Mouse (Mus musculus) midbrain, postnatal 0 days (tissue): ENCODE measurements around the gene St3gal5. TPM values are rescaled to one million over a fixed set of nuclear protein-coding genes. Genes with fewer than 3 reads are reported as not detected.

Experiments used
- ATAC-seq: fragments of 200-750 bp; cut with Nextera tagmentation; 2 replicates; pipeline ENCODE4 v1.8.0; 2017; ENCODE audit warnings: moderate number of reproducible peaks, mild to moderate bottlenecking, moderate TSS enrichment, moderate library complexity; ENCODE audit not compliant: low FRiP score
- DNase-seq: peaks from one replicate; pipeline ENCODE4 v3.0.0-alpha.2; 2015; ENCODE audit warnings: low spot score
- H3K27ac ChIP-seq: fragments of 300-500 bp; sonication (generic); 2 replicates; pipeline ENCODE4 v1.5.1; 2014; ENCODE audit warnings: low read depth, mild to moderate bottlenecking, low read length, mixed read lengths
- H3K27me3 ChIP-seq: fragments of 300-500 bp; sonication (generic); 2 replicates; pipeline ENCODE4 v1.6.1; 2014; ENCODE audit warnings: low read length, control low read depth, mixed read lengths; ENCODE audit not compliant: insufficient read depth
- H3K36me3 ChIP-seq: fragments of 300-500 bp; sonication (generic); 2 replicates; pipeline ENCODE4 v1.6.1; 2014; ENCODE audit warnings: low read length, control low read depth, mixed read lengths; ENCODE audit not compliant: insufficient read depth
- H3K4me1 ChIP-seq: fragments of 300-500 bp; sonication (generic); 2 replicates; pipeline ENCODE4 v1.6.1; 2014; ENCODE audit warnings: mild to moderate bottlenecking, control low read depth, antibody characterized with exemption, low read length, mixed read lengths; ENCODE audit not compliant: insufficient read depth
- H3K4me2 ChIP-seq: fragments of 300-500 bp; sonication (generic); 2 replicates; pipeline ENCODE4 v1.6.1; 2014; ENCODE audit warnings: low read depth, mild to moderate bottlenecking, low read length, mixed read lengths; ENCODE audit not compliant: poor library complexity, severe bottlenecking
- H3K4me3 ChIP-seq: fragments of 300-500 bp; sonication (generic); 2 replicates; pipeline ENCODE4 v1.5.1; 2014; ENCODE audit warnings: low read depth, mild to moderate bottlenecking, low read length, moderate library complexity
- H3K9ac ChIP-seq: fragments of 300-500 bp; sonication (generic); replicated peaks from 2 replicates; pipeline ENCODE4 v1.6.1; 2014; ENCODE audit warnings: mild to moderate bottlenecking, low read length, moderate library complexity, mixed read lengths; ENCODE audit not compliant: poor library complexity, severe bottlenecking
- H3K9me3 ChIP-seq: fragments of 300-500 bp; sonication (generic); 2 replicates; pipeline ENCODE4 v1.6.1; 2016; ENCODE audit warnings: low read length, control low read depth
- CTCF ChIP-seq: IDR thresholded peaks from 2 replicates; pipeline ENCODE4 v1.5.1; 2016; ENCODE audit warnings: antibody characterized with exemption, mild to moderate bottlenecking
- WGBS: fragments of 180-500 bp; shearing (Covaris S2); extraction: QIAGEN DNeasy Blood & Tissue Kit; methylation state at CpG from one replicate; pipeline ENCODE4 v1.1.7; 2014; 5-methylcytosine and 5-hydroxymethylcytosine counted together
- polyA plus RNA-seq: library from polyadenylated mRNA; unstranded; fragments of >200 nt; fragmentation: Nextera tagmentation; extraction: Ambion mirVana; gene quantifications from 2 replicates; pipeline ENCODE4 v1.2.1, GENCODE M21; 2015
- total RNA-seq: library from RNA; depleted of rRNA; stranded (reverse); fragments of >200 nt; gene quantifications from 2 replicates; pipeline ENCODE4 v1.2.3, GENCODE M21; 2014

St3gal5 gene
- total and polyA plus RNA-seq, 2 experiments from 2014 or later: 24.0 to 51.9 TPM

DNA sequence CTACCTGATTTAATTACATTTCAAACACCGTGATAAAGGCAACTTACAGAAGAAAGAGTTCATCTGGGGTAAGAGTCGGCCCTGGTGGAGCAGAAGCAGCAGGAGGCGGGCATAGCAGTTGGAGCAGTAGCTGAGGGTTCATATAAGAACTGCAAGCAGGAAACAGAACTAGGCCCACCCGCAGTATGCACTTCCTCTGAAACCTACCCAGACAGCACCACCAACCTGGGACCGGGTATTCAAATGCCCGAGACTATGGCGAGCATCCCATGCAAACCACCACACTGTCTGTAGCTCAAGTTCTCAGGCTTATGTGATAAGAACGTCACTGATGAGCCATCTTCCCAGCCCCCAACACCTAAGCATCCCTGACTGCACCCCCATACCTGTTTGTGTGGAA lies 58.3 kb downstream of the St3gal5 start:
- Histone ChIP-seq H3K9ac (no peak overlapping the region), H3K4me3 (no peak overlapping the region), H3K9me3 (no peaks in the 10 kb centered on the region), H3K27me3 (no peaks in the 10 kb centered on the region), H3K4me1 (no peaks in the 10 kb centered on the region), H3K4me2 (no peak overlapping the region), H3K36me3 (peaks cover 17% of the 10 kb centered on the region; the same call in 1 of the 2 replicates), H3K27ac (no peak overlapping the region)
- TF ChIP-seq CTCF: no peak
- no peak for ATAC-seq
- no peak for DNase-seq
- WGBS: 95% methylated on average over 8 of the region's 8 CpGs

DNA sequence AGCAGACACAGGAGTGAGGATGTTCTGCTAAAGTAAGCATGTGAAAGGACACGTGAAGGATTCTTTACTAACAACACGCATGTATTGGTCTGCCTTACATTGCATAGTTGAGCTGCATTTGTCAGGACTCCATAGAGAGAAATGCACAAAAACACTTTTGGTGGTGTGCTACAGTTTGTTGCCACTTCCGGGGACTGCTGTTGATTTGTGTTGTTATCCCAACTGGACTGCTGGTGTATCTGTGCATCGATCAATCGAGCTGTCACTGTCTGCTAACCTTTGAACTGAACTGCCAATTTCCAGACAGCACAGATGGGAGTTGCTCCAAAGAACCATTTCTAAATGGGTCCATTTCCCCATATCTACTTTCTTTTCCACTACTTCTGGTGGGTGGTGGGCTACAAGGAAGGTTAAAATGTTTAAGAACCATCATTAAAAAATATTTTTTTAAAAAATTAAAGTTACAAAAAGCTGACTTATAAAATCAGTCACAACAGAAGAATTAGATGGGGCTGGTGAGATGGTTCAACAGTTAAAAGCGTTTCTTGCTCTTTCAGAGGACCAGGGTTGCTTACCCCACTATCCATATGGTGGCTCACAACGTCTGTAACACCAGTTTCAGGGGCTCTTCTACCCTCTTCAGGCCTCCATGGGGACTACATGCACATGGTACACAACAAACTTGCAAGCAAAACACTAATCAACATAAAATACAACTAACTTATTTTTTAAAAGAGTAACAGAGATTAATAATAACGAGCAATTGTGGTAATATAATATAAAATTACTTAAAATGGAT lies 61.8 kb downstream of the St3gal5 start:
- Histone ChIP-seq H3K4me2 (no peak overlapping the region), H3K27me3 (no peaks in the 10 kb centered on the region), H3K36me3 (0 out of 2 replicates have a peak, but pooled peaks cover 4% of the 10 kb centered on the region), H3K4me1 (no peaks in the 10 kb centered on the region), H3K4me3 (no peak overlapping the region), H3K27ac (no peak overlapping the region), H3K9ac (no peak overlapping the region), H3K9me3 (no peaks in the 10 kb centered on the region)
- DNase-seq (no peak), ATAC-seq (no peak)
- WGBS: 88% methylated on average over 8 of the region's 8 CpGs
- TF ChIP-seq CTCF: peak; percentile 21; the same call in 1 of the 2 replicates

DNA sequence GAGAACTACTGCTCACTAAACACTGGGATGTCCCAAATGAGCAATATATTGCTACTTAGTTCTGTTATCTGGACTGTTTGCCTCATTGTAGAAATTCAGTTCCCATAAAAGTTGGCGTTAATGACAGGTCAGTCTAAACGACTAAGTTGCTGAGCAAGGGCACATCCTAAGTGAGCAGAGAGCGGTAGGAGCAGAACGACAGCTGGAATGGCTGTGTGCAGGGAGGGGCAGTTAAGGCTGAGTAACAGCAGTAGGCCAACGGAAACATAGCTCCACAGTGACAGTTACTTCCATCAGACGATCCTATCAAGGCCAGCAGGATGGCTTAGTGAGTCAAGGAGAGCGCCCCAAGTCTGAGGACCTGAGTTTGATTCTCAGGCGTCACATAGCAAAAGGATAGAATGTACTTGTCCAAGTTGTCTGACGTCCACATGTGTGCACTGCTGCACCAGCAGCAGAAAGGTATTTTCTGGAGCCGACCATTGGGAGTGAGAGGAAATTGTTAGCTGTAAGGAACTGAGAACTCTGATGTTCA lies 62.5 kb downstream of the St3gal5 start:
- Histone ChIP-seq H3K4me1 (no peaks in the 10 kb centered on the region), H3K9ac (no peak overlapping the region), H3K9me3 (no peaks in the 10 kb centered on the region), H3K4me2 (no peak overlapping the region), H3K27ac (no peak overlapping the region), H3K27me3 (no peaks in the 10 kb centered on the region), H3K4me3 (no peak overlapping the region), H3K36me3 (no peaks in the 10 kb centered on the region)
- no peak for DNase-seq
- 86% methylated on average over 10 of the region's 10 CpGs for WGBS
- no peak for TF ChIP-seq CTCF
- ATAC-seq: no peak

DNA sequence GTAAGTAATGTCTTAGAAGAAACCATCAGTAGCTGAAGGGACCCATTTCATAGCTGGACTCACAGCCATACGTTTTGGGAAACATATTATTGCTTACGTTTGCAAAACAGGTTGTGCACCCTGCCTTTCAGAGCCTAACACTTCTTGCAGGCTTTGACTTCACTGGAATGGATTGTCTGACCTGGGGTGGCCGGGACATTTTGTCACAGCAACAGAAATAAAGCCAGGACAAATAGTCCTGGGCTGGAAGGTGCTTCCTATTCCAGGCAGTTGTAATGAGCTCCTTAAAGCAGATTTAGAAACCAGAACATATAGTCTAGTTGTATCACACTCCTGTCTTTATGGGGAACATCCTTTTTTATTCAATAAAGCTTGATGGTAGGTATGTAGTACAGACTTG lies 63.6 kb downstream of the St3gal5 start:
- Histone ChIP-seq H3K27ac (no peak overlapping the region), H3K27me3 (no peaks in the 10 kb centered on the region), H3K4me3 (no peak overlapping the region), H3K4me2 (no peak overlapping the region), H3K9me3 (no peaks in the 10 kb centered on the region), H3K36me3 (no peaks in the 10 kb centered on the region), H3K4me1 (no peaks in the 10 kb centered on the region), H3K9ac (no peak overlapping the region)
- ATAC-seq (no peak), DNase-seq (no peak)
- WGBS: 83% methylated on average over 3 of the region's 3 CpGs
- no peak for TF ChIP-seq CTCF

DNA sequence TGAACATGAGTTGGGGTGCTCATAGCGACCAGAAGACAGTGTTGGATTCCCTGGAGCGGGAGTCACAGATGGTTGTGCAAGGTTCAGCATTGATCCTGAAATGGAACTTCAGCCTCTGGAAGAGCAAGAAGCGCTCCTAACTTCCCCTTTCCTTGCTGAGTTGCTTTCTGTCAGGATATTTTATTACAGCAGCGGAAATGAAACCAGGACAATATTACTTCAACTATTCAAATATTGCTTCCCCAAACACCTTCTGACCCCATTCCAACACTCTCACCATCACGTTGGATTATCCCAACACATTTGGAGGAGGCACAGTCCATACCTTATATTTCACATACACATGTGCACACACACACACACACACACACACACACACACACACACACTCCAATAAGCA lies 64.4 kb downstream of the St3gal5 start:
- TF ChIP-seq CTCF: no peak
- WGBS: 88% methylated on average over 5 of the region's 5 CpGs
- Histone ChIP-seq H3K4me3 (no peak overlapping the region), H3K4me1 (no peaks in the 10 kb centered on the region), H3K9ac (no peak overlapping the region), H3K27me3 (no peaks in the 10 kb centered on the region), H3K9me3 (no peaks in the 10 kb centered on the region), H3K36me3 (no peaks in the 10 kb centered on the region), H3K27ac (no peak overlapping the region), H3K4me2 (no peak overlapping the region)
- DNase-seq (no peak), ATAC-seq (no peak)

DNA sequence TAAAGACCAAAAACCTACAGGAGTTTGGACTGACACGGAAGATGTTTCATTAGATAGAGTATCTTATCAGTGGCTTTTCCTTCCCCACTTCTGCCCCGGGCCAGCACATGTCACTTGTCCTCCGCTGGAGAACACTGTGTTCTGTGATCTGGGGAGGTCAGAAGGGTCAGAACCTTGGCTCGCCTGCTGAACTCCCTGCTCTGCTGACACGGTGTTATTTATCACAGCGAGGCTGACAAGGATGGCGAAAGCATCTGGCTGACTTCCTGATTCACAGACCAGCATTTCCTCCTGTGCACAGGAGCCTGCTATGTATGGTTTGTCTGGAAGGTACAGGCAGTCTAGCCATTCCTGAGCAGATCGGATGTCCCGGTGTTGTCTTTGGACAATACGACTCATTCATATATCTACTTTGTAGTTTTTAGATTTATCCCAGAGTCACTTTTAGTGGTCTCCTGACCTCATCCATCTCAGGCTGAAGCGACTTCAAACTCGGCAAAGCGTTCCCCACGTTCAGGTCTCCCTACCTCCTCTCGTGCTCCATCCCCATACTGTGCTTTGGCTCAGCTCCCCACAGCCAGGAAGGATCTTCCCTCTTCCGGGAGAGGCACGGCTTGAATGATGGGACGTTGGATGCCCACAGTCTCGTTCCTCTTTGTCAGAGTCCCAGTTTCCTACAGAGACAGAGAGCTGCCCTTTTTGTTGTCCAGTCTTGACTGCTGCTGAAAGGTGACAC lies 64.9 kb downstream of the St3gal5 start:
- H3K27ac ChIP-seq: no peak overlapping the region
- DNase-seq: no peak
- 65% methylated on average over 19 of the region's 19 CpGs for WGBS
- ATAC-seq: no peak
- no peak overlapping the region for H3K4me2 ChIP-seq
- H3K4me3 ChIP-seq: no peak overlapping the region
- no peaks in the 10 kb centered on the region for H3K4me1 ChIP-seq
- H3K9me3 ChIP-seq: no peaks in the 10 kb centered on the region
- TF ChIP-seq CTCF: no peak
- H3K9ac ChIP-seq: no peak overlapping the region
- H3K36me3 ChIP-seq: no peaks in the 10 kb centered on the region
- no peaks in the 10 kb centered on the region for H3K27me3 ChIP-seq
